Mouse (Mus musculus) forebrain, embryonic 11.5 days (tissue): ENCODE data around the gene Cdh16. TPM values are rescaled to one million over a fixed set of nuclear protein-coding genes. Genes with fewer than 3 reads are reported as not detected.

Experiments
- ATAC-seq: fragments of 200-750 bp; cut with Nextera tagmentation; replicated peaks from 2 replicates; pipeline ENCODE4 v1.8.0; 2017; ENCODE audit warnings: moderate TSS enrichment; ENCODE audit not compliant: low FRiP score
- DNase-seq: peaks from one replicate; pipeline ENCODE4 v3.0.0-alpha.2; 2017; ENCODE audit warnings: low spot score
- H3K27ac ChIP-seq: fragments of 300-500 bp; sonication (generic); 2 replicates; pipeline ENCODE4 v1.5.1; 2014; ENCODE audit warnings: low read depth, low read length
- H3K27me3 ChIP-seq: fragments of 300-500 bp; sonication (generic); 2 replicates; pipeline ENCODE4 v1.6.1; 2014; ENCODE audit warnings: mild to moderate bottlenecking, low read length, mixed read lengths; ENCODE audit not compliant: control insufficient read depth, insufficient read depth
- H3K36me3 ChIP-seq: fragments of 300-500 bp; sonication (generic); 2 replicates; pipeline ENCODE4 v1.6.1; 2014; ENCODE audit warnings: mild to moderate bottlenecking, low read length, moderate library complexity, mixed read lengths; ENCODE audit not compliant: control insufficient read depth, insufficient read depth
- H3K4me1 ChIP-seq: fragments of 300-500 bp; sonication (generic); replicated peaks from 2 replicates; pipeline ENCODE4 v1.6.1; 2014; ENCODE audit warnings: low read length, mixed read lengths; ENCODE audit not compliant: control insufficient read depth, insufficient read depth
- H3K4me2 ChIP-seq: fragments of 300-500 bp; sonication (generic); 2 replicates; pipeline ENCODE4 v1.6.1; 2014; ENCODE audit warnings: low read depth, mild to moderate bottlenecking, low read length, moderate library complexity, mixed read lengths; ENCODE audit not compliant: severe bottlenecking
- H3K4me3 ChIP-seq: fragments of 300-500 bp; sonication (generic); 2 replicates; pipeline ENCODE4 v1.5.1; 2014; ENCODE audit warnings: low read depth, low read length
- H3K9ac ChIP-seq: fragments of 300-500 bp; sonication (generic); 2 replicates; pipeline ENCODE4 v1.6.1; 2014; ENCODE audit warnings: low read length
- H3K9me3 ChIP-seq: fragments of 300-500 bp; sonication (generic); 2 replicates; pipeline ENCODE4 v1.6.1; 2016; ENCODE audit warnings: low read length, mixed read lengths; ENCODE audit not compliant: control insufficient read depth
- WGBS: fragments of 180-500 bp; shearing (Covaris S2); extraction: QIAGEN DNeasy Blood & Tissue Kit; methylation state at CpG from one replicate; pipeline ENCODE4 v1.1.7; 2014; 5-methylcytosine and 5-hydroxymethylcytosine counted together
- polyA plus RNA-seq: library from polyadenylated mRNA; unstranded; fragments of >200 nt; fragmentation: Nextera tagmentation; extraction: Ambion mirVana; gene quantifications from 2 replicates; pipeline ENCODE4 v1.2.1, GENCODE M21; 2014

Gene Cdh16
- polyA plus RNA-seq, 1 experiment from 2014 or later = not detected

- WGBS = 90% methylated on average over 6 of the region's 6 CpGs
- Histone ChIP-seq H3K36me3 (no peaks in the 10 kb centered on the region; the same call in 1 of the 2 replicates), H3K4me2 (no peak overlapping the region), H3K27ac (no peak overlapping the region), H3K27me3 (no peaks in the 10 kb centered on the region), H3K9me3 (no peaks in the 10 kb centered on the region), H3K9ac (no peak overlapping the region), H3K4me1 (peaks cover 12% of the 10 kb centered on the region; the same call in 1 of the 2 replicates), H3K4me3 (no peak overlapping the region)
- DNase-seq (no peak), ATAC-seq (no peak)
These were observed 13.8 kb upstream of the Cdh16 start for GRCm38 (mm10) chr8:104638010-104638409.

GRCm38 (mm10) chr8:104635004-104635710 is 11.0 kb upstream of the Cdh16 start:
- DNase-seq (peak; percentile 39), ATAC-seq (no peak)
- H3K36me3 ChIP-seq = no peaks in the 10 kb centered on the region; the same call in 1 of the 2 replicates
- no peak overlapping the region for H3K27ac ChIP-seq
- peaks cover 4% of the 10 kb centered on the region for H3K27me3 ChIP-seq
- H3K9me3 ChIP-seq = no peaks in the 10 kb centered on the region
- H3K4me2 ChIP-seq = no peak overlapping the region
- no peak overlapping the region for H3K4me3 ChIP-seq
- peaks cover 5% of the 10 kb centered on the region for H3K4me1 ChIP-seq
- no peak overlapping the region for H3K9ac ChIP-seq
- 90% methylated on average over 3 of the region's 3 CpGs for WGBS

DNA sequence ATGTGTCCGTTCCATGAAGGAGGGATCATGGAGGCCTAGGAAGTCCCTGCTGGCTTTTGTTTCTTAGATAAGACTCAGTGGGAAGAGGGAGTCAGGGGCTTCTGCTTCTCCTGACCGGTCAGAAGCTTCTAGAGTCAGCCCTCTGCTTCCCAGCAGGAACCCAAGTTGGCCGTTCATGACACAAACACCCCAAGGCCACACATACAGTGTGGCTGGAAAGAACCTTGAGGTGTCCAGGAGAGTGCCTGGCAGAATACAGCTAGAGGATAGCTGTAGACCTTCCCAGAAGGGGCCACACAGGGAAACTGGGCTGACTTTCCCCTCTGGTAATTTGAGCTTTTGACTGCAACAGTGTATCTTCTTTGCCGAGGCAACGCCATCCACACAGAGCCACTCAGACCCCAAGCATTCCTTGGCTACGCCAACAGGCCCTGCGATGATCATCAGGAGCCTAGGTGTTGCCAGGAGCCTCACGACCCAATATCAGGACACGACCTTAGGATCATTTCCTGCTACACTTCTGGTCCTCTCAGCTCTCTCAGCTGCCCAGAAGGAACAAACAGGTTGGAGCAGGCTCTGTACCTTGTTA is 9.1 kb upstream of the Cdh16 start:
- 59% methylated on average over 9 of the region's 9 CpGs for WGBS
- Histone ChIP-seq H3K36me3 (no peaks in the 10 kb centered on the region; the same call in 1 of the 2 replicates), H3K4me3 (no peak overlapping the region), H3K4me1 (peaks cover 4% of the 10 kb centered on the region), H3K9me3 (no peaks in the 10 kb centered on the region), H3K9ac (no peak overlapping the region), H3K4me2 (no peak overlapping the region), H3K27me3 (peaks cover 13% of the 10 kb centered on the region), H3K27ac (no peak overlapping the region)
- no peak for ATAC-seq
- no peak for DNase-seq

- Histone ChIP-seq H3K4me1 (peaks cover 4% of the 10 kb centered on the region), H3K9ac (no peak overlapping the region; the same call in 1 of the 2 replicates), H3K9me3 (no peaks in the 10 kb centered on the region), H3K27me3 (peaks cover 13% of the 10 kb centered on the region), H3K4me2 (no peak overlapping the region), H3K27ac (no peak overlapping the region), H3K4me3 (no peak overlapping the region), H3K36me3 (no peaks in the 10 kb centered on the region)
- DNase-seq (no peak), ATAC-seq (no peak)
- 60% methylated on average over 6 of the region's 6 CpGs for WGBS
These were observed 8.3 kb upstream of the Cdh16 start for GRCm38 (mm10) chr8:104632486-104632885.

DNA sequence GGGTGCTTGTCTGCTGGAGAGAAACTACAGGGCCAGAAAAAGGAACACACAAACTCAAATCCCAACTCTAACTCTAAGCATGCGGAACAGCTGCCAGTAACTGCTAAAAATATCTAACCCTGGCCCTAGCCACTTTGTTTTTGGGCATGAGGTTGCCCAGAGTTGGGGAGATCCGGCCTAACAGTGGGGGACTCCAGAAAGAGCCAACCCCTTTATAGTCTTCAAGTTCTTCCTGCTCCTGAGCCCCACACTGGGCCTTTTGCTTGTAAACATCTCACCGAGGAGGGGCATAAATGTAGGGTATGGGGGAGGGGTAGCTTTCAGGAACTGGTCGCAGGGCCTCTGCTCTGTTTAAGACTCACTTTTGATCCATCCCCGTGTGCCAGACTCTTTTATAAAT is 7.8 kb upstream of the Cdh16 start:
- Histone ChIP-seq H3K9ac (no peak overlapping the region; the same call in 1 of the 2 replicates), H3K4me2 (no peak overlapping the region; the same call in 1 of the 2 replicates), H3K27ac (no peak overlapping the region), H3K27me3 (peaks cover 13% of the 10 kb centered on the region), H3K36me3 (no peaks in the 10 kb centered on the region), H3K4me1 (peaks cover 4% of the 10 kb centered on the region), H3K4me3 (no peak overlapping the region), H3K9me3 (no peaks in the 10 kb centered on the region)
- no peak for ATAC-seq
- DNase-seq = no peak
- 38% methylated on average over 5 of the region's 5 CpGs for WGBS

- peak within 1 kb of the TSS; percentile 59 for H3K4me2 ChIP-seq
- under 1% methylated on average over 27 of the region's 28 CpGs for whole genome bisulfite sequencing
- peak within 1 kb of the TSS; percentile 33 for H3K4me3 ChIP-seq
- H3K36me3 ChIP-seq = no peaks in the 10 kb centered on the region
- H3K27me3 ChIP-seq = peaks cover 13% of the 10 kb centered on the region
- no peak within 1 kb of the TSS for H3K27ac ChIP-seq
- no peaks in the 10 kb centered on the region for H3K9me3 ChIP-seq
- peaks cover 4% of the 10 kb centered on the region for H3K4me1 ChIP-seq
- H3K9ac ChIP-seq = peak within 1 kb of the TSS; percentile 35
- DNase-seq (peak; percentile 71), ATAC-seq (peak; percentile 69)
These were observed 6.9 kb upstream of the Cdh16 start, which contains the start of gene Rrad for GRCm38 (mm10) chr8:104630981-104631663. Gene Rrad, minus strand, starts transcription at chr8:104631327.

- H3K36me3 ChIP-seq = no peaks in the 10 kb centered on the region
- H3K4me3 ChIP-seq = peak overlapping the region; percentile 33
- peak overlapping the region; percentile 35 for H3K9ac ChIP-seq
- H3K4me1 ChIP-seq = peaks cover 4% of the 10 kb centered on the region
- peaks cover 13% of the 10 kb centered on the region for H3K27me3 ChIP-seq
- ATAC-seq (peak; percentile 34; the same call in 1 of the 2 replicates), DNase-seq (peak; percentile 62)
- H3K4me2 ChIP-seq = peak overlapping the region; percentile 59
- no peak overlapping the region for H3K27ac ChIP-seq
- no peaks in the 10 kb centered on the region for H3K9me3 ChIP-seq
- WGBS = 1% methylated on average over 36 of the region's 36 CpGs
These were observed 6.4 kb upstream of the Cdh16 start for GRCm38 (mm10) chr8:104630574-104630973.

GRCm38 (mm10) chr8:104630111-104630479 is 5.9 kb upstream of the Cdh16 start:
- Histone ChIP-seq H3K4me2 (peak overlapping the region; percentile 59; the same call in 1 of the 2 replicates), H3K27me3 (peaks cover 13% of the 10 kb centered on the region), H3K4me1 (peaks cover 4% of the 10 kb centered on the region), H3K4me3 (no peak overlapping the region), H3K36me3 (no peaks in the 10 kb centered on the region), H3K9ac (no peak overlapping the region; the same call in 1 of the 2 replicates), H3K27ac (no peak overlapping the region), H3K9me3 (no peaks in the 10 kb centered on the region)
- ATAC-seq = no peak
- 35% methylated on average over 8 of the region's 8 CpGs for WGBS
- DNase-seq = no peak
